ENCODE assay signal across 12 mouse cellular contexts in genomic region chr5:137775587-137776290, GRCm38 (mm10). TPM values are rescaled to one million over a fixed set of nuclear protein-coding genes. Genes with fewer than 3 reads are reported as not detected.
A peak's percentile ranks its signal among the peaks of the same experiment; 100 is the strongest.
DNase-seq lines count a peak whose midpoint lies in the region; ATAC-seq and TF ChIP-seq lines count a peak whose summit lies in the region.
"Had no signal": no experiment of that assay in that cellular context is flagged by ENCODE, and none has a peak within 500 bp of the region (broad histone marks: within the 10 kb centered on the region; RNA-seq: fewer than 3 reads in every experiment).

No protein-coding gene starts in this region.

- TF ChIP-seq CTCF in heart, postnatal 0 days (IDR thresholded peaks at IDR 0.05; ENCODE audit: low read depth) = no peak

- no peak overlapping the region for H3K4me3 ChIP-seq in heart, postnatal 0 days (ENCODE audit: low read depth, low read length)
- no peak overlapping the region for H3K4me3 ChIP-seq in lung, embryonic 15.5 days
- no peak overlapping the region for H3K4me3 ChIP-seq in intestine, embryonic 15.5 days (replicated peaks)
- H3K4me3 ChIP-seq in limb, embryonic 15.5 days = no peak overlapping the region
- H3K4me3 ChIP-seq in forebrain, embryonic 16.5 days (replicated peaks; ENCODE audit: low read length) = no peak overlapping the region
- H3K4me3 ChIP-seq: neural tube, embryonic 13.5 days had no signal

- DNase-seq in heart, postnatal 0 days (ENCODE audit: low spot score) = no peak
- DNase-seq in heart, postnatal 36 days = no peak
- DNase-seq in lung, adult 18-20 months = no peak
- DNase-seq in layer of hippocampus, postnatal 25 days (ENCODE audit: extremely low spot score in 1 of 2, low spot score in 1 of 2) = no peak

- H3K4me2 ChIP-seq in heart, postnatal 0 days (ENCODE audit: low read depth, low read length) = no peak overlapping the region
- no peak overlapping the region for H3K4me2 ChIP-seq in lung, embryonic 15.5 days
- no peak overlapping the region for H3K4me2 ChIP-seq in intestine, embryonic 15.5 days (replicated peaks)
- no peak overlapping the region for H3K4me2 ChIP-seq in limb, embryonic 15.5 days
- H3K4me2 ChIP-seq in forebrain, embryonic 16.5 days (ENCODE audit: low read length) = no peak overlapping the region
- H3K4me2 ChIP-seq: neural tube, embryonic 13.5 days had no signal

- no peak for ATAC-seq in heart, postnatal 0 days (ENCODE audit: insufficient read depth, low read depth)
- ATAC-seq in lung, embryonic 15.5 days (ENCODE audit: borderline replicate concordance, extremely low read depth, low FRiP score, low TSS enrichment) = no peak
- ATAC-seq in intestine, embryonic 15.5 days = no peak
- ATAC-seq in limb, embryonic 15.5 days (ENCODE audit: insufficient number of reproducible peaks, low FRiP score, low TSS enrichment, low read depth) = no peak
- ATAC-seq in forebrain, embryonic 16.5 days = no peak
- ATAC-seq: hindbrain, postnatal 0 days had no signal

- H3K9me3 ChIP-seq in heart, postnatal 0 days (replicated peaks; ENCODE audit: control insufficient read depth, low read length) = no peaks in the 10 kb centered on the region
- H3K9me3 ChIP-seq in lung, embryonic 15.5 days = no peaks in the 10 kb centered on the region
- no peaks in the 10 kb centered on the region for H3K9me3 ChIP-seq in intestine, embryonic 15.5 days
- H3K9me3 ChIP-seq in limb, embryonic 15.5 days = no peaks in the 10 kb centered on the region
- no peaks in the 10 kb centered on the region for H3K9me3 ChIP-seq in forebrain, embryonic 16.5 days (ENCODE audit: control insufficient read depth, low read length)
- H3K9me3 ChIP-seq: neural tube, embryonic 13.5 days had no signal

- no peak for TF ChIP-seq EP300 in heart, postnatal 0 days (IDR thresholded peaks at IDR 0.05; ENCODE audit: low read depth)

- no peak overlapping the region for H3K9ac ChIP-seq in heart, postnatal 0 days (replicated peaks; ENCODE audit: low read depth, low read length)
- no peak overlapping the region for H3K9ac ChIP-seq in lung, embryonic 15.5 days
- H3K9ac ChIP-seq in intestine, embryonic 15.5 days = no peak overlapping the region
- no peak overlapping the region for H3K9ac ChIP-seq in limb, embryonic 15.5 days
- H3K9ac ChIP-seq in forebrain, embryonic 16.5 days (replicated peaks; ENCODE audit: low read depth, low read length) = no peak overlapping the region; the same call in 1 of the 2 replicates
- H3K9ac ChIP-seq: neural tube, embryonic 13.5 days had no signal

- H3K36me3 ChIP-seq in heart, postnatal 0 days (replicated peaks; ENCODE audit: control insufficient read depth, insufficient read depth, low read length) = peaks cover 5% of the 10 kb centered on the region; the same call in 1 of the 2 replicates
- H3K36me3 ChIP-seq in lung, embryonic 15.5 days = peaks cover 8% of the 10 kb centered on the region
- 0 out of 2 replicates have a peak, but pooled peaks cover 4% of the 10 kb centered on the region for H3K36me3 ChIP-seq in intestine, embryonic 15.5 days
- H3K36me3 ChIP-seq in limb, embryonic 15.5 days = peaks cover 6% of the 10 kb centered on the region; the same call in 1 of the 2 replicates
- H3K36me3 ChIP-seq in forebrain, embryonic 16.5 days (ENCODE audit: control insufficient read depth, insufficient read depth) = peaks cover 4% of the 10 kb centered on the region; the same call in 1 of the 2 replicates

- 94% methylated on average over 2 of the region's 2 CpGs for WGBS in heart, postnatal 0 days
- 93% methylated on average over 2 of the region's 2 CpGs for WGBS in lung, embryonic 15.5 days
- 91% methylated on average over 2 of the region's 2 CpGs for WGBS in intestine, embryonic 15.5 days
- 88% methylated on average over 2 of the region's 2 CpGs for WGBS in limb, embryonic 15.5 days
- whole genome bisulfite sequencing in forebrain, embryonic 16.5 days = 83% methylated on average over 2 of the region's 2 CpGs

- H3K4me1 ChIP-seq in heart, postnatal 0 days (ENCODE audit: control insufficient read depth, insufficient read depth) = peaks cover 18% of the 10 kb centered on the region
- H3K4me1 ChIP-seq in lung, embryonic 15.5 days = peaks cover 21% of the 10 kb centered on the region
- peaks cover 23% of the 10 kb centered on the region for H3K4me1 ChIP-seq in intestine, embryonic 15.5 days (replicated peaks)
- peaks cover 34% of the 10 kb centered on the region for H3K4me1 ChIP-seq in limb, embryonic 15.5 days
- peaks cover 16% of the 10 kb centered on the region for H3K4me1 ChIP-seq in forebrain, embryonic 16.5 days (replicated peaks; ENCODE audit: control insufficient read depth, insufficient read depth, low read length)

- intact Hi-C loops in heart, postnatal 36 days (cut with DNase I) = loop anchor here (5.0 kb wide), 1 partner anchor 438 kb away; no protein-coding TSS in a partner anchor

- H3K27ac ChIP-seq in heart, postnatal 0 days (ENCODE audit: low read depth) = peak overlapping the region; percentile 49; the same call in 1 of the 2 replicates
- peak overlapping the region; percentile 27; the same call in 1 of the 2 replicates for H3K27ac ChIP-seq in lung, embryonic 15.5 days
- peak overlapping the region; percentile 45 for H3K27ac ChIP-seq in intestine, embryonic 15.5 days
- peak overlapping the region; percentile 74 for H3K27ac ChIP-seq in limb, embryonic 15.5 days
- H3K27ac ChIP-seq in forebrain, embryonic 16.5 days (ENCODE audit: low read length) = no peak overlapping the region
- H3K27ac ChIP-seq: hindbrain, postnatal 0 days; macrophage; neural tube, embryonic 13.5 days had no signal

- H3K27me3 ChIP-seq in heart, postnatal 0 days (ENCODE audit: control insufficient read depth, insufficient read depth, low read length) = no peaks in the 10 kb centered on the region
- no peaks in the 10 kb centered on the region for H3K27me3 ChIP-seq in lung, embryonic 15.5 days
- no peaks in the 10 kb centered on the region for H3K27me3 ChIP-seq in intestine, embryonic 15.5 days (replicated peaks)
- H3K27me3 ChIP-seq in limb, embryonic 15.5 days = no peaks in the 10 kb centered on the region
- no peaks in the 10 kb centered on the region for H3K27me3 ChIP-seq in forebrain, embryonic 16.5 days (replicated peaks; ENCODE audit: control insufficient read depth, insufficient read depth, low read length)
- H3K27me3 ChIP-seq: CH12.LX; neural tube, embryonic 13.5 days had no signal

RNA-seq across cellular contexts. Expression of gene Ppp1r35, which starts 2.9 kb away (rescaled TPM):
- total RNA-seq in heart, postnatal 0 days (2014; rRNA removed; ENCODE audit: low replicate concordance) = 24.0 and 24.5 TPM in 2 replicates
- 10.4 and 15.4 TPM in 2 replicates for polyA plus RNA-seq in heart, postnatal 0 days (2015; fragmentation: Nextera tagmentation; extraction: Ambion mirVana)
- total RNA-seq in heart, postnatal 36 days (2021) = 10 to 100 TPM; 10.7 to 12.3 TPM
- 33.7 and 33.9 TPM in 2 replicates for polyA plus RNA-seq in lung, embryonic 15.5 days (2015; fragmentation: Nextera tagmentation; extraction: Ambion mirVana)
- polyA plus RNA-seq in intestine, embryonic 15.5 days (2015; fragmentation: Nextera tagmentation; extraction: Ambion mirVana) = 22.3 and 22.7 TPM in 2 replicates
- polyA plus RNA-seq in limb, embryonic 15.5 days (2015; fragmentation: Nextera tagmentation; extraction: Ambion mirVana) = 22.2 and 27.8 TPM in 2 replicates
- 10 to 100 TPM; 24.7 to 26.2 TPM for total RNA-seq in layer of hippocampus, postnatal 25 days (2021)
- 28.7 and 34.4 TPM in 2 replicates for polyA plus RNA-seq in forebrain, embryonic 16.5 days (2015; fragmentation: Nextera tagmentation; extraction: Ambion mirVana)

RNA-seq across cellular contexts. Expression of gene Mepce, which starts 11.7 kb away (rescaled TPM):
- total RNA-seq in heart, postnatal 0 days (2014; rRNA removed; ENCODE audit: low replicate concordance) = 18.0 and 19.6 TPM in 2 replicates
- polyA plus RNA-seq in heart, postnatal 0 days (2015; fragmentation: Nextera tagmentation; extraction: Ambion mirVana) = 5.0 and 5.4 TPM in 2 replicates
- total RNA-seq in heart, postnatal 36 days (2021) = 10 to 100 TPM; 25.6 to 35.3 TPM
- 11.5 and 12.3 TPM in 2 replicates for polyA plus RNA-seq in lung, embryonic 15.5 days (2015; fragmentation: Nextera tagmentation; extraction: Ambion mirVana)
- 8.9 and 9.2 TPM in 2 replicates for polyA plus RNA-seq in intestine, embryonic 15.5 days (2015; fragmentation: Nextera tagmentation; extraction: Ambion mirVana)
- 8.7 and 9.2 TPM in 2 replicates for polyA plus RNA-seq in limb, embryonic 15.5 days (2015; fragmentation: Nextera tagmentation; extraction: Ambion mirVana)
- 10 to 100 TPM; 40.1 to 42.8 TPM for total RNA-seq in layer of hippocampus, postnatal 25 days (2021)
- polyA plus RNA-seq in forebrain, embryonic 16.5 days (2015; fragmentation: Nextera tagmentation; extraction: Ambion mirVana) = 10.2 and 11.9 TPM in 2 replicates

RNA-seq across cellular contexts. Expression of gene Zcwpw1, which starts 11.9 kb away (rescaled TPM):
- 1.4 and 8.7 TPM in 2 replicates for total RNA-seq in heart, postnatal 0 days (2014; rRNA removed; ENCODE audit: low replicate concordance)
- polyA plus RNA-seq in heart, postnatal 0 days (2015; fragmentation: Nextera tagmentation; extraction: Ambion mirVana) = 2.2 and 3.6 TPM in 2 replicates
- total RNA-seq in heart, postnatal 36 days (2021) = under 1 TPM; 0.36 to 0.49 TPM
- 23.1 and 28.2 TPM in 2 replicates for polyA plus RNA-seq in lung, embryonic 15.5 days (2015; fragmentation: Nextera tagmentation; extraction: Ambion mirVana)
- polyA plus RNA-seq in intestine, embryonic 15.5 days (2015; fragmentation: Nextera tagmentation; extraction: Ambion mirVana) = 13.6 and 15.6 TPM in 2 replicates
- 19.7 and 24.4 TPM in 2 replicates for polyA plus RNA-seq in limb, embryonic 15.5 days (2015; fragmentation: Nextera tagmentation; extraction: Ambion mirVana)
- total RNA-seq in layer of hippocampus, postnatal 25 days (2021) = 1 to 10 TPM; 6.1 to 6.2 TPM
- 11.1 and 11.2 TPM in 2 replicates for polyA plus RNA-seq in forebrain, embryonic 16.5 days (2015; fragmentation: Nextera tagmentation; extraction: Ambion mirVana)

RNA-seq across cellular contexts. Expression of gene Tsc22d4, which starts 30.2 kb away (rescaled TPM):
- total RNA-seq in heart, postnatal 0 days (2014; rRNA removed; ENCODE audit: low replicate concordance) = 167 and 192 TPM in 2 replicates
- 221 and 232 TPM in 2 replicates for polyA plus RNA-seq in heart, postnatal 0 days (2015; fragmentation: Nextera tagmentation; extraction: Ambion mirVana)
- total RNA-seq in heart, postnatal 36 days (2021) = 100 to 1,000 TPM; 260 to 268 TPM
- 136 and 150 TPM in 2 replicates for polyA plus RNA-seq in lung, embryonic 15.5 days (2015; fragmentation: Nextera tagmentation; extraction: Ambion mirVana)
- 117 and 118 TPM in 2 replicates for polyA plus RNA-seq in intestine, embryonic 15.5 days (2015; fragmentation: Nextera tagmentation; extraction: Ambion mirVana)
- 169 and 197 TPM in 2 replicates for polyA plus RNA-seq in limb, embryonic 15.5 days (2015; fragmentation: Nextera tagmentation; extraction: Ambion mirVana)
- total RNA-seq in layer of hippocampus, postnatal 25 days (2021) = 100 to 1,000 TPM; 203 to 214 TPM
- polyA plus RNA-seq in forebrain, embryonic 16.5 days (2015; fragmentation: Nextera tagmentation; extraction: Ambion mirVana) = 69.1 and 72.2 TPM in 2 replicates

RNA-seq across cellular contexts. Expression of gene Nyap1, which starts 34.3 kb away (rescaled TPM):
- total RNA-seq in heart, postnatal 0 days (2014; rRNA removed; ENCODE audit: low replicate concordance) = 1.3 and 5.8 TPM in 2 replicates
- polyA plus RNA-seq in heart, postnatal 0 days (2015; fragmentation: Nextera tagmentation; extraction: Ambion mirVana) = 0.56 and 0.65 TPM in 2 replicates
- total RNA-seq in heart, postnatal 36 days (2021) = 1 to 10 TPM in 1 of 2 experiments, under 1 TPM in 1; 0.81 to 1.1 TPM
- polyA plus RNA-seq in lung, embryonic 15.5 days (2015; fragmentation: Nextera tagmentation; extraction: Ambion mirVana) = 1.6 and 1.8 TPM in 2 replicates
- polyA plus RNA-seq in intestine, embryonic 15.5 days (2015; fragmentation: Nextera tagmentation; extraction: Ambion mirVana) = 2.3 and 2.8 TPM in 2 replicates
- polyA plus RNA-seq in limb, embryonic 15.5 days (2015; fragmentation: Nextera tagmentation; extraction: Ambion mirVana) = 1.9 and 3.5 TPM in 2 replicates
- total RNA-seq in layer of hippocampus, postnatal 25 days (2021) = 10 to 100 TPM; 63.9 to 65.5 TPM
- 52.3 and 59.8 TPM in 2 replicates for polyA plus RNA-seq in forebrain, embryonic 16.5 days (2015; fragmentation: Nextera tagmentation; extraction: Ambion mirVana)
